Comparison of ENCODE assay signal across 23 mouse cellular contexts in the genomic region with DNA sequence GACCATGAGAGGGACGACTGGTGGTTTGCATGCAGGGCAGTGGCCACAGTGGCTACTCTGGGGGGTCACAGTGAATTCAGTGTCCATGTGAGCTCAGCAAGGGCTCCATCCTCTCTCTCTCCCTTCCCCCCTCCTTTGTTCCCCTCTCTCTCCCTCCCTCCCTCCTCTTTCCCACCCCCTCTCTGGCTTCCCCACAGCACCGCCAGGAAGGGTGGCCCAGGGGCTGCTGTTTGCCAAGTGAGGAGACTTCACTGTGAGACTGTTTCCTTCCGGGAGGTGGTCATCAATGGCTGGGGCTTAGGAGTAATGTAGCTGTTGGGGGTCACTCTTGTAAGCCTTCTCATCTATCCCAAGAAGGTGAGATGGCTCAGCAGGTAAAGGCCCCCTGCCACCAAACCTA. TPM values are rescaled to one million over a fixed set of nuclear protein-coding genes. Genes with fewer than 3 reads are reported as not detected.
DNase-seq lines count a peak whose midpoint lies in the region; ATAC-seq and TF ChIP-seq lines count a peak whose summit lies in the region.
"Had no signal": no experiment of that assay in that cellular context is flagged by ENCODE, and none has a peak within 500 bp of the region (broad histone marks: within the 10 kb centered on the region; RNA-seq: fewer than 3 reads in every experiment).

No protein-coding gene starts in this region.

- no peaks in the 10 kb centered on the region for H3K27me3 ChIP-seq in heart, embryonic 13.5 days (replicated peaks)
- H3K27me3 ChIP-seq in embryonic facial prominence, embryonic 14.5 days (replicated peaks; ENCODE audit: control insufficient read depth, insufficient read depth, low read length): no peaks in the 10 kb centered on the region
- H3K27me3 ChIP-seq: forebrain, embryonic 15.5 days; liver, embryonic 15.5 days had no signal

- peaks cover 6% of the 10 kb centered on the region; the same call in 1 of the 2 replicates for H3K36me3 ChIP-seq in heart, embryonic 13.5 days
- 0 out of 2 replicates have a peak, but pooled peaks cover 2% of the 10 kb centered on the region for H3K36me3 ChIP-seq in embryonic facial prominence, embryonic 14.5 days (ENCODE audit: control insufficient read depth, insufficient read depth, low read length)
- H3K36me3 ChIP-seq: forebrain, embryonic 15.5 days had no signal

- no peaks in the 10 kb centered on the region for H3K9me3 ChIP-seq in heart, embryonic 13.5 days
- no peaks in the 10 kb centered on the region for H3K9me3 ChIP-seq in embryonic facial prominence, embryonic 14.5 days (ENCODE audit: control insufficient read depth, low read length)
- H3K9me3 ChIP-seq: forebrain, embryonic 15.5 days; G1E; liver, embryonic 15.5 days had no signal

- 0 out of 2 replicates have a peak overlapping the region, but pooled peaks have one; percentile 12 for H3K27ac ChIP-seq in gastrocnemius, adult 2 months
- H3K27ac ChIP-seq in heart, embryonic 13.5 days (replicated peaks): no peak overlapping the region
- no peak overlapping the region for H3K27ac ChIP-seq in embryonic facial prominence, embryonic 14.5 days (replicated peaks; ENCODE audit: low read depth, low read length)
- H3K27ac ChIP-seq: forebrain, embryonic 15.5 days; liver, embryonic 15.5 days had no signal

- intact Hi-C loops in gastrocnemius, adult 2 months (cut with DNase I): no loop called here
- intact Hi-C loops in gastrocnemius, postnatal 36 days (cut with DNase I): no loop called here
- intact Hi-C loops in heart, postnatal 14 days (cut with DNase I): no loop called here

- no peak for TF ChIP-seq CTCF in gastrocnemius, adult 2 months (IDR thresholded peaks at IDR 0.05)

- 0 out of 2 replicates have a peak overlapping the region, but pooled peaks have one; percentile 12 for H3K9ac ChIP-seq in heart, embryonic 13.5 days
- 0 out of 2 replicates have a peak overlapping the region, but pooled peaks have one; percentile 11 for H3K9ac ChIP-seq in embryonic facial prominence, embryonic 14.5 days (ENCODE audit: low read depth, low read length)
- H3K9ac ChIP-seq: forebrain, embryonic 15.5 days; liver, embryonic 15.5 days had no signal

- no peak overlapping the region for H3K4me2 ChIP-seq in heart, embryonic 13.5 days
- no peak overlapping the region for H3K4me2 ChIP-seq in embryonic facial prominence, embryonic 14.5 days (ENCODE audit: low read depth, low read length)
- H3K4me2 ChIP-seq: forebrain, embryonic 15.5 days; liver, embryonic 15.5 days; midbrain, embryonic 11.5 days had no signal

- peaks cover 23% of the 10 kb centered on the region for H3K4me1 ChIP-seq in heart, embryonic 13.5 days
- H3K4me1 ChIP-seq in embryonic facial prominence, embryonic 14.5 days (ENCODE audit: control insufficient read depth, insufficient read depth, low read length): peaks cover 21% of the 10 kb centered on the region

- 53% methylated on average over 3 of the region's 3 CpGs for WGBS in heart, embryonic 13.5 days
- 37% methylated on average over 3 of the region's 3 CpGs for WGBS in embryonic facial prominence, embryonic 14.5 days

- ATAC-seq in heart, embryonic 13.5 days (ENCODE audit: extremely low read depth, insufficient number of reproducible peaks, low FRiP score, low TSS enrichment): no peak
- ATAC-seq in embryonic facial prominence, embryonic 14.5 days (ENCODE audit: low read depth): no peak
- ATAC-seq: forebrain, embryonic 15.5 days; intestine, postnatal 0 days had no signal

- no peak for DNase-seq in gastrocnemius, adult 2 months
- DNase-seq in gastrocnemius, postnatal 36 days: no peak
- DNase-seq in heart, postnatal 14 days: no peak
- peak; percentile 25 for DNase-seq in lung, postnatal 10 days
- no peak for DNase-seq in lung, adult 18-20 months
- no peak for DNase-seq in embryonic facial prominence, embryonic 14.5 days (ENCODE audit: low spot score)
- DNase-seq in adrenal gland, adult 2 months: no peak
- DNase-seq: adrenal gland, postnatal 10 days; cerebellum, adult 8-10 months; cerebellum, postnatal 25 days; gastrocnemius, postnatal 10 days; kidney, adult 9 months; kidney, postnatal 10 days; layer of hippocampus, adult 9-11 months; right cerebral cortex, postnatal 25 days; spleen, adult 18-20 months; thymus, postnatal 14 days had no signal

- H3K4me3 ChIP-seq in gastrocnemius, adult 2 months: no peak overlapping the region
- H3K4me3 ChIP-seq in heart, embryonic 13.5 days: no peak overlapping the region
- no peak overlapping the region for H3K4me3 ChIP-seq in embryonic facial prominence, embryonic 14.5 days (ENCODE audit: low read depth, low read length)
- H3K4me3 ChIP-seq: forebrain, embryonic 15.5 days; liver, embryonic 15.5 days had no signal

RNA-seq across cellular contexts. Expression of a gene that starts 32.8 kb away (rescaled TPM):
- 1 to 10 TPM; 7.3 to 9.2 TPM for total RNA-seq in gastrocnemius, adult 2 months (2021)
- 1 to 10 TPM; 5.2 to 8.1 TPM for total RNA-seq in gastrocnemius, postnatal 36 days (2021)
- 3.9 and 4.3 TPM in 2 replicates for polyA plus RNA-seq in heart, embryonic 13.5 days (2015; fragmentation: Nextera tagmentation; extraction: Ambion mirVana)
- 10 to 100 TPM in 1 of 2 experiments, 1 to 10 TPM in 1; 9.9 to 10.9 TPM for total RNA-seq in heart, postnatal 14 days (2021)
- polyA plus RNA-seq in embryonic facial prominence, embryonic 14.5 days (2014; fragmentation: Nextera tagmentation; extraction: Ambion mirVana): 5.9 and 7.0 TPM in 2 replicates
- total RNA-seq in adrenal gland, adult 2 months (2021): 100 to 1,000 TPM in 1 of 2 experiments, 10 to 100 TPM in 1; 90.7 to 119 TPM
- polyA plus RNA-seq in adrenal gland, adult 2 months (2012; rRNA removed): 608 and 700 TPM in 2 replicates

Comparison
In these comparisons a context has a peak if more than half of its experiments do, and no peak if none do; other contexts are left out.
1. RNA of a gene that starts 32.8 kb away (total RNA-seq): 90.7 to 119 TPM in adrenal gland, adult 2 months; 9.9 to 10.9 TPM in heart, postnatal 14 days, 7.3 to 9.2 TPM in gastrocnemius, adult 2 months and 5.2 to 8.1 TPM in gastrocnemius, postnatal 36 days; every median in the first group is over 4 times any median in the second.